Mouse (Mus musculus): Measurements from ENCODE around the gene Msln.

GRCm38 (mm10) chr17:25717691-25718090 lies 36.5 kb downstream of the Msln start:
- TF ChIP-seq POLR2A (IDR thresholded peaks at IDR 0.05; ENCODE audit: low read depth, low read length) = no peak
- TF ChIP-seq CTCF (IDR thresholded peaks at IDR 0.05; ENCODE audit: borderline replicate concordance, insufficient read depth, low read length) = no peak

All from embryonic fibroblast, embryonic 13.5 days (primary cell).